Mouse (Mus musculus): ENCODE measurements around the gene Mrps18a. TPM values are rescaled to one million over a fixed set of nuclear protein-coding genes. Genes with fewer than 3 reads are reported as not detected.

Gene Mrps18a
- total and polyA plus RNA-seq, 3 experiments, result 78.1 to 127 (median 126) TPM

DNA sequence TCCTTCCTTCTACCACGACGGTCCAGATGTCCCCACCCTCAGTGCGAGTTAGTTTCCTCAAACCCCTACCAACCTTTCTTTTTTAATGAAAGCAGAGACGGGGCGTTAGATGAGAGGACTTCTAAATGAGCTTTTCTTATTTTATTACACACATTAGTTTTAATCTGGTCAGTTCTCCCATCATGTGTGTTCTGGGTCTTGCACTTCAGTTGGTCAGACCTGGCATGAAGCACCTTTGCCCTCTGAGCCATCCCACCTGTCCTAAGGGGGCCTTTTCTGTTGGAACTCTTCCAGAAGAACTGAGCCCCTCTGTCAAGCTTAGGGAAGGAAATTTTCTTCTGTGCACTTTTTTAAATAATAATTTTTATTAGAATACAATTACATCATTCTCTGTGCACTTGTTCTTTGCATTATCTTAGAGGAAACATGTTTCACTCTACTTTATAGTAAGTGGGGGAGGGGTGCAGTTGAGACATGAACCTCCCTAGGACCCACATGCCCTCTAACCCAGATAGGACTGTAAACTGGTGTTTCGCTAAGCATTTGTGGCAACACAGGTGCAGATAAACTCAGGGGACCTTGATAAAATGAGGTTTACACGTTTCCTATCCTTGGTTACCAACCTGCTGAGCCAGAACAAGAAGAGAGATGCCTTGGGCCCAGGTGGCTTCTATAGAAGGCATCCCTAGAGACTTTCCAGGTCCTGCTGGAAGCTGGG lies 36.2 kb upstream of the Mrps18a start:
- H3K27ac ChIP-seq (ENCODE audit: insufficient read depth, low read depth), result no peak overlapping the region
- peaks cover 14 to 30% of the 10 kb centered on the region in 2 experiments; a peak in 3 of 4 replicates for H3K4me1 ChIP-seq (ENCODE audit: control insufficient read depth in 1 of 2, insufficient read depth in 2 of 2)
- dilution Hi-C loops (cut with MboI; ENCODE audit: extremely low pct_ligation_motif_present, extremely low pct_unique_long_range_greater_than_20kb, low sequenced_read_pairs) (no loop called here), in situ Hi-C loops (cut with MboI; ENCODE audit: low pct_ligation_motif_present, low pct_unique_long_range_greater_than_20kb, low sequenced_read_pairs) (no loop called here)
- no peak overlapping the region for H3K4me3 ChIP-seq (replicated peaks in 1 of 3; ENCODE audit: low read depth in 2 of 3, low read length in 2 of 3, poor library complexity in 1 of 3)
- H3K79me2 ChIP-seq (replicated peaks; ENCODE audit: control insufficient read depth, extremely low read depth, insufficient read depth, poor library complexity, severe bottlenecking), result no peaks in the 10 kb centered on the region
- H3K9ac ChIP-seq (ENCODE audit: insufficient read depth, low read depth), result peak overlapping the region; percentile 13; the same call in 1 of the 2 replicates
- no peaks in the 10 kb centered on the region for H3K36me3 ChIP-seq (replicated peaks in 1 of 2; ENCODE audit: control insufficient read depth in 1 of 2, insufficient read depth in 1 of 2, low read length in 1 of 2)
- H3K9me3 ChIP-seq (replicated peaks; ENCODE audit: low read length), result peaks cover 7% of the 10 kb centered on the region
- peaks cover 47% of the 10 kb centered on the region for H3K27me3 ChIP-seq (replicated peaks)
- peak; percentile 2 for DNase-seq (ENCODE audit: extremely low read depth)
- TF ChIP-seq EP300 (IDR thresholded peaks at IDR 0.05; ENCODE audit: low read length) (peak; percentile 58; the same call in 1 of the 2 replicates), USF2 (conservative IDR thresholded peaks at IDR 0.05; ENCODE audit: low read depth, low read length) (no peak), KAT2A (IDR thresholded peaks at IDR 0.05; ENCODE audit: insufficient replicate concordance, low read length) (no peak), BHLHE40 (IDR thresholded peaks at IDR 0.05; ENCODE audit: low read depth, low read length) (peak; percentile 29; the same call in 1 of the 2 replicates), CHD2 (IDR thresholded peaks at IDR 0.05; ENCODE audit: low read length) (peak; percentile 33; the same call in 1 of the 2 replicates)
- H3K4me2 ChIP-seq (ENCODE audit: insufficient read depth, low read depth, poor library complexity, severe bottlenecking), result peak overlapping the region; percentile 52

DNA sequence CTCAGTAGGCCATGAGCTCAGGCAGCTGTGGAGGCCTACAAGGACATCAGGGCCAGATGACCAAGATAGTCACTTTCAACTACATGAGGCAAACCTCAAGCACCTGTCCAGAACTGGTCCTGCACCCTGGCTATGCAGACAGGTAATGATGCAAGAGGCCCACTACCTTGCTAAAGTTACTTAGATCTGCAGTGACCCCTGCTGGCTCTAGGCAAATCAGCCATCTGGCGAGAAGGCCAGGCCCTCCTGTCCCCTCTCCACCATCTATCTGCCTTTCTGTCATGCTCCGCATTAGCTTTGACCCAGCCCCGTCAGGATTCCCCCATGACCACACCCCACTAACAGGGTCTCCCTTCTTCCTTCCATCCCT lies 35.7 kb upstream of the Mrps18a start:
- in situ Hi-C loops (cut with MboI; ENCODE audit: low pct_ligation_motif_present, low pct_unique_long_range_greater_than_20kb, low sequenced_read_pairs) (no loop called here), dilution Hi-C loops (cut with MboI; ENCODE audit: extremely low pct_ligation_motif_present, extremely low pct_unique_long_range_greater_than_20kb, low sequenced_read_pairs) (no loop called here)
- TF ChIP-seq ETS1 (conservative IDR thresholded peaks at IDR 0.05; ENCODE audit: low read depth, low read length), result no peak
- TF ChIP-seq EP300 (IDR thresholded peaks at IDR 0.05; ENCODE audit: low read length), result peak; percentile 7; the same call in 1 of the 2 replicates
- no peak for TF ChIP-seq HCFC1 (IDR thresholded peaks at IDR 0.05; ENCODE audit: low read depth, low read length)
- TF ChIP-seq RAD21 (IDR thresholded peaks at IDR 0.05; ENCODE audit: low read depth, low read length), result peak; percentile 89
- TF ChIP-seq USF2 (conservative IDR thresholded peaks at IDR 0.05; ENCODE audit: low read depth, low read length), result no peak
- peak; percentile 41; the same call in 1 of the 2 replicates for TF ChIP-seq IRF4 (IDR thresholded peaks at IDR 0.05; ENCODE audit: low read depth, low read length)
- no peak for TF ChIP-seq ZMIZ1 (IDR thresholded peaks at IDR 0.05; ENCODE audit: low read depth, low read length)
- peak; percentile 27 to 85; a peak in 2 of 4 replicates for TF ChIP-seq CTCF (conservative IDR thresholded peaks at IDR 0.05 in 1 of 2, IDR thresholded peaks at IDR 0.05 in 1 of 2; ENCODE audit: low read depth in 2 of 2, low read length in 2 of 2)
- TF ChIP-seq UBTF (IDR thresholded peaks at IDR 0.05; ENCODE audit: low read depth, low read length), result no peak
- TF ChIP-seq MEF2A (IDR thresholded peaks at IDR 0.05; ENCODE audit: borderline replicate concordance, low read depth, low read length), result peak; percentile 29; the same call in 1 of the 2 replicates
- TF ChIP-seq BHLHE40 (IDR thresholded peaks at IDR 0.05; ENCODE audit: low read depth, low read length), result 0 out of 2 replicates have a peak, but pooled peaks have one; percentile 2
- 0 out of 2 replicates have a peak, but pooled peaks have one; percentile 33 for TF ChIP-seq SIN3A (IDR thresholded peaks at IDR 0.05; ENCODE audit: low read length)
- TF ChIP-seq ZC3H11A (IDR thresholded peaks at IDR 0.05; ENCODE audit: low read depth, low read length), result 0 out of 2 replicates have a peak, but pooled peaks have one; percentile 14
- no peak; the same call in 1 of the 2 replicates for TF ChIP-seq JUND (conservative IDR thresholded peaks at IDR 0.05; ENCODE audit: low read depth, low read length)
- TF ChIP-seq RCOR1 (conservative IDR thresholded peaks at IDR 0.05; ENCODE audit: low read depth, low read length), result no peak
- no peak for TF ChIP-seq NELFE (IDR thresholded peaks at IDR 0.05; ENCODE audit: low read depth, low read length)
- peak; percentile 62; the same call in 1 of the 2 replicates for TF ChIP-seq MYC (IDR thresholded peaks at IDR 0.05; ENCODE audit: low read depth, low read length)
- peak; percentile 70; the same call in 1 of the 2 replicates for TF ChIP-seq TCF12 (IDR thresholded peaks at IDR 0.05; ENCODE audit: low read depth, low read length)
- peak; percentile 71 for TF ChIP-seq SMC3 (IDR thresholded peaks at IDR 0.05; ENCODE audit: low read depth, low read length)
- no peak overlapping the region for H3K4me3 ChIP-seq (replicated peaks in 1 of 3; ENCODE audit: low read depth in 2 of 3, low read length in 2 of 3, poor library complexity in 1 of 3)
- H3K4me1 ChIP-seq (ENCODE audit: control insufficient read depth in 1 of 2, insufficient read depth in 2 of 2), result peaks cover 14 to 30% of the 10 kb centered on the region in 2 experiments; a peak in 3 of 4 replicates
- H3K27ac ChIP-seq (ENCODE audit: insufficient read depth, low read depth), result no peak overlapping the region
- no peaks in the 10 kb centered on the region for H3K79me2 ChIP-seq (replicated peaks; ENCODE audit: control insufficient read depth, extremely low read depth, insufficient read depth, poor library complexity, severe bottlenecking)
- H3K9me3 ChIP-seq (replicated peaks; ENCODE audit: low read length), result peaks cover 7% of the 10 kb centered on the region
- H3K4me2 ChIP-seq (ENCODE audit: insufficient read depth, low read depth, poor library complexity, severe bottlenecking), result no peak overlapping the region
- peak; percentile 82 for DNase-seq (ENCODE audit: extremely low read depth)
- peaks cover 46% of the 10 kb centered on the region for H3K27me3 ChIP-seq (replicated peaks)
- H3K36me3 ChIP-seq (replicated peaks in 1 of 2; ENCODE audit: control insufficient read depth in 1 of 2, insufficient read depth in 1 of 2, low read length in 1 of 2), result no peaks in the 10 kb centered on the region
- H3K9ac ChIP-seq (ENCODE audit: insufficient read depth, low read depth), result no peak overlapping the region

All from CH12.LX (cell line).